8 mouse cellular contexts compared by ENCODE assay signal in the genomic region with DNA sequence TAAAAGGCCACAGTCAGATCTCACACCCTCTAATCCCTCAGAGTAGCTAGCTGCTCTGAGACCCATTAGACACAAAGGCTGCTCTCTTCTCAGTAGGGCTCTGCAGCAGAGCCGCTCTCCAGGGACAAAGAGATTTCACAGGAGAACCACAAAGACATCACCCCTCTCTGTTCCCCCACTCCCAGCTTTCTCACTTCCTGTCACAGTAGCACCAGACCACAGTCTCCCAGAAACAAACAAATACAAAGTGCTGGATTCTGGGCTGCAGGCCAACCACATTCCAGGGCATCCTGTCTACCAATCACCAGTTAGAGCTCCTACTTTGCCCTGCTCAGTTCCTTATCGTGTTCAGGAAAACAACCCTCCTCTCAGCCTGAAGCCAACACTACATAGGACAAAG. TPM values are rescaled to one million over a fixed set of nuclear protein-coding genes. Genes with fewer than 3 reads are reported as not detected.
DNase-seq lines count a peak whose midpoint lies in the region; ATAC-seq and TF ChIP-seq lines count a peak whose summit lies in the region.

No protein-coding gene starts in this region.

- H3K9ac ChIP-seq in forebrain, embryonic 12.5 days, result no peak overlapping the region
- H3K9ac ChIP-seq in heart, embryonic 14.5 days (ENCODE audit: low read length), result peak overlapping the region; percentile 70
- H3K9ac ChIP-seq in liver, adult 2 months (ENCODE audit: low read depth, low read length), result peak overlapping the region; percentile 55
- no peak overlapping the region for H3K9ac ChIP-seq in midbrain, postnatal 0 days (replicated peaks; ENCODE audit: low read length, poor library complexity, severe bottlenecking)

- no peaks in the 10 kb centered on the region for H3K27me3 ChIP-seq in spleen, adult 2 months (ENCODE audit: control insufficient read depth, insufficient read depth, low read length)
- H3K27me3 ChIP-seq in forebrain, embryonic 12.5 days, result no peaks in the 10 kb centered on the region
- no peaks in the 10 kb centered on the region for H3K27me3 ChIP-seq in heart, embryonic 14.5 days (ENCODE audit: control insufficient read depth, insufficient read depth, low read length)
- H3K27me3 ChIP-seq in liver, adult 2 months (ENCODE audit: control insufficient read depth, insufficient read depth, low read length), result no peaks in the 10 kb centered on the region
- H3K27me3 ChIP-seq in midbrain, postnatal 0 days (ENCODE audit: insufficient read depth, low read length), result no peaks in the 10 kb centered on the region
- no peaks in the 10 kb centered on the region for H3K27me3 ChIP-seq in testis, adult 2 months (ENCODE audit: control insufficient read depth, insufficient read depth, low read length)

- H3K4me1 ChIP-seq in spleen, adult 2 months (ENCODE audit: control insufficient read depth, insufficient read depth, insufficient read length), result peaks cover 8% of the 10 kb centered on the region; the same call in 1 of the 2 replicates
- peaks cover 61% of the 10 kb centered on the region for H3K4me1 ChIP-seq in forebrain, embryonic 12.5 days
- peaks cover 34 to 88% of the 10 kb centered on the region in 2 experiments for H3K4me1 ChIP-seq in heart, embryonic 14.5 days (ENCODE audit: control insufficient read depth in 2 of 2, insufficient read depth in 2 of 2, low read length in 2 of 2)
- peaks cover 48% of the 10 kb centered on the region for H3K4me1 ChIP-seq in liver, adult 2 months (ENCODE audit: control insufficient read depth, insufficient read depth, low read length)
- 0 out of 2 replicates have a peak, but pooled peaks cover 7% of the 10 kb centered on the region for H3K4me1 ChIP-seq in midbrain, postnatal 0 days (ENCODE audit: insufficient read depth, low read length)
- peaks cover 2% of the 10 kb centered on the region; the same call in 1 of the 2 replicates for H3K4me1 ChIP-seq in testis, adult 2 months (ENCODE audit: control insufficient read depth, insufficient read depth, low read length)

- 59% methylated on average over 2 of the region's 2 CpGs for WGBS in spleen, adult 2 months
- 0% methylated on average over 2 of the region's 2 CpGs for WGBS in forebrain, embryonic 12.5 days
- 0% methylated on average over 2 of the region's 2 CpGs for WGBS in heart, embryonic 14.5 days
- WGBS in liver, adult 2 months, result 2% methylated on average over 2 of the region's 2 CpGs
- WGBS in midbrain, postnatal 0 days, result 4% methylated on average over 2 of the region's 2 CpGs

- no peaks in the 10 kb centered on the region for H3K9me3 ChIP-seq in forebrain, embryonic 12.5 days
- H3K9me3 ChIP-seq in heart, embryonic 14.5 days (ENCODE audit: control insufficient read depth, low read length), result no peaks in the 10 kb centered on the region
- H3K9me3 ChIP-seq in midbrain, postnatal 0 days (ENCODE audit: low read length), result no peaks in the 10 kb centered on the region

- no peak for TF ChIP-seq POLR2A in spleen, adult 2 months (IDR thresholded peaks at IDR 0.05; ENCODE audit: low read depth, low read length)
- TF ChIP-seq POLR2A in liver, adult 2 months (IDR thresholded peaks at IDR 0.05; ENCODE audit: extremely low read depth, insufficient read depth, low read length), result no peak
- no peak for TF ChIP-seq POLR2A in testis, adult 2 months (IDR thresholded peaks at IDR 0.05; ENCODE audit: control insufficient read depth, low read depth, low read length)

- H3K79me2 ChIP-seq in liver, adult 2 months (ENCODE audit: control insufficient read depth, insufficient read depth, low read length), result peaks cover 42% of the 10 kb centered on the region; the same call in 1 of the 2 replicates

- peak overlapping the region; percentile 74 for H3K27ac ChIP-seq in spleen, adult 2 months (ENCODE audit: insufficient read depth, low read length)
- H3K27ac ChIP-seq in forebrain, embryonic 12.5 days, result peak overlapping the region; percentile 89
- H3K27ac ChIP-seq in heart, embryonic 14.5 days (replicated peaks in 1 of 2; ENCODE audit: control insufficient read depth in 1 of 2, insufficient read depth in 1 of 2, low read depth in 2 of 2, low read length in 2 of 2), result peak overlapping the region; percentile 89 to 95
- peak overlapping the region; percentile 99 for H3K27ac ChIP-seq in liver, adult 2 months (replicated peaks; ENCODE audit: insufficient read depth, low read depth, low read length)
- H3K27ac ChIP-seq in midbrain, postnatal 0 days (ENCODE audit: low read depth, low read length), result peak overlapping the region; percentile 80
- H3K27ac ChIP-seq in testis, adult 2 months (ENCODE audit: control insufficient read depth, insufficient read depth, low read depth, low read length), result peak overlapping the region; percentile 57

- ATAC-seq in forebrain, embryonic 12.5 days (ENCODE audit: low FRiP score), result peak; percentile 95
- ATAC-seq in heart, embryonic 14.5 days (ENCODE audit: insufficient number of reproducible peaks, insufficient read depth, low FRiP score, low read depth), result peak; percentile 93
- peak; percentile 88 for ATAC-seq in midbrain, postnatal 0 days (ENCODE audit: low FRiP score)

- DNase-seq in spleen, adult 2 months (ENCODE audit: low read depth in 1 of 2, low spot score in 2 of 2), result no peak
- DNase-seq in spleen, adult 12 weeks (ENCODE audit: low spot score), result no peak
- peak; percentile 97 for DNase-seq in kidney, postnatal 14 days
- DNase-seq in liver, adult 2 months (ENCODE audit: extremely low read depth, low read depth, low spot score), result peak; percentile 98
- peak; percentile 90 for DNase-seq in midbrain, postnatal 0 days (ENCODE audit: low spot score)

- peak overlapping the region; percentile 32 for H3K4me2 ChIP-seq in forebrain, embryonic 12.5 days
- peak overlapping the region; percentile 60 for H3K4me2 ChIP-seq in heart, embryonic 14.5 days (ENCODE audit: low read length)
- H3K4me2 ChIP-seq in midbrain, postnatal 0 days (ENCODE audit: low read depth, low read length, poor library complexity, severe bottlenecking), result peak overlapping the region; percentile 5; the same call in 1 of the 2 replicates

- no peak for TF ChIP-seq CTCF in spleen, adult 2 months (IDR thresholded peaks at IDR 0.05; ENCODE audit: extremely low read depth, insufficient read depth, insufficient read length, insufficient replicate concordance)
- TF ChIP-seq CTCF in liver, adult 2 months (IDR thresholded peaks at IDR 0.05; ENCODE audit: low read depth, low read length), result no peak
- no peak for TF ChIP-seq CTCF in midbrain, postnatal 0 days (IDR thresholded peaks at IDR 0.05)
- TF ChIP-seq CTCF in testis, adult 2 months (IDR thresholded peaks at IDR 0.05; ENCODE audit: control insufficient read depth, insufficient read depth, insufficient replicate concordance, low read depth, low read length), result no peak

- H3K4me3 ChIP-seq in spleen, adult 2 months (ENCODE audit: extremely low read depth, insufficient read depth, insufficient read length), result no peak overlapping the region
- no peak overlapping the region for H3K4me3 ChIP-seq in forebrain, embryonic 12.5 days (replicated peaks)
- peak overlapping the region in 1 of 2 experiments; percentile 21; a peak in 2 of 4 replicates for H3K4me3 ChIP-seq in heart, embryonic 14.5 days (ENCODE audit: control insufficient read depth in 1 of 2, insufficient read depth in 1 of 2, low read depth in 1 of 2, low read length in 2 of 2)
- H3K4me3 ChIP-seq in liver, adult 2 months (ENCODE audit: insufficient read depth, low read depth, low read length), result no peak overlapping the region
- H3K4me3 ChIP-seq in midbrain, postnatal 0 days (ENCODE audit: low read depth, low read length), result no peak overlapping the region
- H3K4me3 ChIP-seq in testis, adult 2 months (ENCODE audit: control insufficient read depth, low read depth, low read length), result no peak overlapping the region

- H3K36me3 ChIP-seq in spleen, adult 2 months (ENCODE audit: control insufficient read depth, insufficient read depth, low read length), result no peaks in the 10 kb centered on the region
- H3K36me3 ChIP-seq in forebrain, embryonic 12.5 days (replicated peaks), result no peaks in the 10 kb centered on the region
- H3K36me3 ChIP-seq in heart, embryonic 14.5 days (ENCODE audit: control insufficient read depth, insufficient read depth, low read length), result no peaks in the 10 kb centered on the region; the same call in 1 of the 2 replicates
- H3K36me3 ChIP-seq in liver, adult 2 months (ENCODE audit: control insufficient read depth, insufficient read depth, low read length), result 0 out of 2 replicates have a peak, but pooled peaks cover 2% of the 10 kb centered on the region
- no peaks in the 10 kb centered on the region for H3K36me3 ChIP-seq in midbrain, postnatal 0 days (ENCODE audit: insufficient read depth, low read length)
- no peaks in the 10 kb centered on the region for H3K36me3 ChIP-seq in testis, adult 2 months (ENCODE audit: control insufficient read depth, insufficient read depth, low read length)

RNA-seq across cellular contexts. Expression of gene Ctnnd1, which starts 15.0 kb away (rescaled TPM):
- 12.3 and 14.7 TPM in 2 replicates for polyA plus RNA-seq in spleen, adult 2 months (2012; rRNA removed)
- 52.6 and 53.6 TPM in 2 replicates for polyA plus RNA-seq in forebrain, embryonic 12.5 days (2016; fragmentation: Nextera tagmentation; extraction: Ambion mirVana)
- polyA plus RNA-seq in heart, embryonic 14.5 days (2014; fragmentation: Nextera tagmentation; extraction: Ambion mirVana), result 65.2 and 68.5 TPM in 2 replicates
- 47.4 and 53.2 TPM in 2 replicates for total RNA-seq in liver, adult 2 months (2014; rRNA removed)
- polyA plus RNA-seq in liver, adult 2 months (2012; rRNA removed), result 29.7 and 31.4 TPM in 2 replicates
- total RNA-seq in midbrain, postnatal 0 days (2014; rRNA removed), result 81.1 and 82.9 TPM in 2 replicates
- 13.7 and 15.8 TPM in 2 replicates for polyA plus RNA-seq in midbrain, postnatal 0 days (2015; fragmentation: Nextera tagmentation; extraction: Ambion mirVana)
- polyA plus RNA-seq in testis, adult 2 months (2012; rRNA removed), result 19.9 and 24.3 TPM in 2 replicates

RNA-seq across cellular contexts. Expression of gene Btbd18, which starts 23.3 kb away (rescaled TPM):
- polyA plus RNA-seq in spleen, adult 2 months (2012; rRNA removed), result not detected in 2 replicates
- polyA plus RNA-seq in forebrain, embryonic 12.5 days (2016; fragmentation: Nextera tagmentation; extraction: Ambion mirVana), result 0.33 and 0.49 TPM in 2 replicates
- polyA plus RNA-seq in heart, embryonic 14.5 days (2014; fragmentation: Nextera tagmentation; extraction: Ambion mirVana), result 0.11 and 0.15 TPM in 2 replicates
- total RNA-seq in liver, adult 2 months (2014; rRNA removed), result 0.07 TPM in 1 of 2 replicates, not detected in the other
- polyA plus RNA-seq in liver, adult 2 months (2012; rRNA removed), result not detected in 2 replicates
- not detected in 2 replicates for total RNA-seq in midbrain, postnatal 0 days (2014; rRNA removed)
- 0.27 and 0.35 TPM in 2 replicates for polyA plus RNA-seq in midbrain, postnatal 0 days (2015; fragmentation: Nextera tagmentation; extraction: Ambion mirVana)
- 4.1 and 4.2 TPM in 2 replicates for polyA plus RNA-seq in testis, adult 2 months (2012; rRNA removed)

RNA-seq across cellular contexts. Expression of gene Selenoh, which starts 35.0 kb away (rescaled TPM):
- polyA plus RNA-seq in spleen, adult 2 months (2012; rRNA removed), result 52.6 and 76.8 TPM in 2 replicates
- 448 and 458 TPM in 2 replicates for polyA plus RNA-seq in forebrain, embryonic 12.5 days (2016; fragmentation: Nextera tagmentation; extraction: Ambion mirVana)
- 248 and 271 TPM in 2 replicates for polyA plus RNA-seq in heart, embryonic 14.5 days (2014; fragmentation: Nextera tagmentation; extraction: Ambion mirVana)
- 19.2 and 27.3 TPM in 2 replicates for total RNA-seq in liver, adult 2 months (2014; rRNA removed)
- polyA plus RNA-seq in liver, adult 2 months (2012; rRNA removed), result 18.8 and 19.6 TPM in 2 replicates
- 180 and 269 TPM in 2 replicates for total RNA-seq in midbrain, postnatal 0 days (2014; rRNA removed)
- 210 and 211 TPM in 2 replicates for polyA plus RNA-seq in midbrain, postnatal 0 days (2015; fragmentation: Nextera tagmentation; extraction: Ambion mirVana)
- polyA plus RNA-seq in testis, adult 2 months (2012; rRNA removed), result 13.5 and 16.3 TPM in 2 replicates

RNA-seq across cellular contexts. Expression of gene Gm28635, which starts 42.2 kb away (rescaled TPM):
- not detected in 2 replicates for polyA plus RNA-seq in spleen, adult 2 months (2012; rRNA removed)
- not detected in 2 replicates for polyA plus RNA-seq in forebrain, embryonic 12.5 days (2016; fragmentation: Nextera tagmentation; extraction: Ambion mirVana)
- not detected in 2 replicates for polyA plus RNA-seq in heart, embryonic 14.5 days (2014; fragmentation: Nextera tagmentation; extraction: Ambion mirVana)
- not detected in 2 replicates for total RNA-seq in liver, adult 2 months (2014; rRNA removed)
- not detected in 2 replicates for polyA plus RNA-seq in liver, adult 2 months (2012; rRNA removed)
- total RNA-seq in midbrain, postnatal 0 days (2014; rRNA removed), result not detected in 2 replicates
- polyA plus RNA-seq in midbrain, postnatal 0 days (2015; fragmentation: Nextera tagmentation; extraction: Ambion mirVana), result not detected in 2 replicates
- not detected in 2 replicates for polyA plus RNA-seq in testis, adult 2 months (2012; rRNA removed)

RNA-seq across cellular contexts. Expression of gene Med19, which starts 42.6 kb away (rescaled TPM):
- 4.9 and 5.0 TPM in 2 replicates for polyA plus RNA-seq in spleen, adult 2 months (2012; rRNA removed)
- 55.0 and 59.3 TPM in 2 replicates for polyA plus RNA-seq in forebrain, embryonic 12.5 days (2016; fragmentation: Nextera tagmentation; extraction: Ambion mirVana)
- polyA plus RNA-seq in heart, embryonic 14.5 days (2014; fragmentation: Nextera tagmentation; extraction: Ambion mirVana), result 26.6 and 28.2 TPM in 2 replicates
- total RNA-seq in liver, adult 2 months (2014; rRNA removed), result 7.9 and 9.3 TPM in 2 replicates
- polyA plus RNA-seq in liver, adult 2 months (2012; rRNA removed), result 5.5 and 5.6 TPM in 2 replicates
- total RNA-seq in midbrain, postnatal 0 days (2014; rRNA removed), result 43.0 and 45.3 TPM in 2 replicates
- 47.4 and 49.5 TPM in 2 replicates for polyA plus RNA-seq in midbrain, postnatal 0 days (2015; fragmentation: Nextera tagmentation; extraction: Ambion mirVana)
- 11.8 and 14.3 TPM in 2 replicates for polyA plus RNA-seq in testis, adult 2 months (2012; rRNA removed)

Comparison
In these comparisons a context has a peak if more than half of its experiments do, and no peak if none do; other contexts are left out.
1. DNase-seq: peak in kidney, postnatal 14 days (single experiment), liver, adult 2 months (single experiment) and midbrain, postnatal 0 days (single experiment); none in spleen, adult 2 months (0 of 2) and spleen, adult 12 weeks (single experiment).
2. H3K4me2 ChIP-seq: peak in every context shown above with its lines; median percentile 60 in heart, embryonic 14.5 days; 32 in forebrain, embryonic 12.5 days; 5 in midbrain, postnatal 0 days.
3. H3K9ac ChIP-seq: peak in heart, embryonic 14.5 days (single experiment) and liver, adult 2 months (single experiment); none in forebrain, embryonic 12.5 days (single experiment) and midbrain, postnatal 0 days (single experiment).
4. Peak in every context shown above with its lines, with median percentiles within 50 percentile points of each other: H3K27ac ChIP-seq and ATAC-seq.